Mouse (Mus musculus): ENCODE measurements around the gene Gna13. TPM values are rescaled to one million over a fixed set of nuclear protein-coding genes. Genes with fewer than 3 reads are reported as not detected.

Gene Gna13
- polyA plus RNA-seq, 1 experiment from 2014 or later = 24.2 TPM

GRCm38 (mm10) chr11:109369026-109369637, 6.5 kb downstream of the Gna13 start:
- no peaks in the 10 kb centered on the region for H3K27me3 ChIP-seq (ENCODE audit: control insufficient read depth, insufficient read depth, low read length)
- no peak overlapping the region for H3K27ac ChIP-seq (ENCODE audit: low read depth, low read length)
- no peak overlapping the region for H3K9ac ChIP-seq (ENCODE audit: low read length)
- no peaks in the 10 kb centered on the region for H3K4me1 ChIP-seq (replicated peaks; ENCODE audit: control insufficient read depth, insufficient read depth, low read length)
- peaks cover 4% of the 10 kb centered on the region; the same call in 1 of the 2 replicates for H3K36me3 ChIP-seq (ENCODE audit: control insufficient read depth, insufficient read depth, low read length)
- DNase-seq (ENCODE audit: low spot score) (no peak), ATAC-seq (replicated peaks; ENCODE audit: low FRiP score) (no peak)
- H3K9me3 ChIP-seq (ENCODE audit: control insufficient read depth, low read length) = no peaks in the 10 kb centered on the region
- WGBS = 94% methylated on average over 3 of the region's 3 CpGs
- no peak overlapping the region for H3K4me2 ChIP-seq (ENCODE audit: low read depth, low read length, severe bottlenecking)
- H3K4me3 ChIP-seq (ENCODE audit: low read depth, low read length) = no peak overlapping the region

- no peaks in the 10 kb centered on the region; the same call in 1 of the 2 replicates for H3K36me3 ChIP-seq (ENCODE audit: control insufficient read depth, insufficient read depth, low read length)
- H3K9me3 ChIP-seq (ENCODE audit: control insufficient read depth, low read length) = no peaks in the 10 kb centered on the region
- peaks cover 7% of the 10 kb centered on the region; the same call in 1 of the 2 replicates for H3K4me1 ChIP-seq (replicated peaks; ENCODE audit: control insufficient read depth, insufficient read depth, low read length)
- ATAC-seq (replicated peaks; ENCODE audit: low FRiP score) (no peak), DNase-seq (ENCODE audit: low spot score) (no peak)
- no peak overlapping the region for H3K9ac ChIP-seq (ENCODE audit: low read length)
- no peak overlapping the region for H3K4me2 ChIP-seq (ENCODE audit: low read depth, low read length, severe bottlenecking)
- H3K27me3 ChIP-seq (ENCODE audit: control insufficient read depth, insufficient read depth, low read length) = no peaks in the 10 kb centered on the region
- H3K27ac ChIP-seq (ENCODE audit: low read depth, low read length) = no peak overlapping the region
- no peak overlapping the region for H3K4me3 ChIP-seq (ENCODE audit: low read depth, low read length)
- WGBS = 81% methylated on average over 7 of the region's 7 CpGs
These were observed 12.8 kb downstream of the Gna13 start for GRCm38 (mm10) chr11:109375412-109375811.

- Histone ChIP-seq H3K27ac (ENCODE audit: low read depth, low read length) (no peak overlapping the region), H3K9me3 (ENCODE audit: control insufficient read depth, low read length) (no peaks in the 10 kb centered on the region), H3K9ac (ENCODE audit: low read length) (no peak overlapping the region), H3K4me3 (ENCODE audit: low read depth, low read length) (no peak overlapping the region), H3K4me1 (replicated peaks; ENCODE audit: control insufficient read depth, insufficient read depth, low read length) (peaks cover 7% of the 10 kb centered on the region; the same call in 1 of the 2 replicates), H3K36me3 (ENCODE audit: control insufficient read depth, insufficient read depth, low read length) (no peaks in the 10 kb centered on the region; the same call in 1 of the 2 replicates), H3K4me2 (ENCODE audit: low read depth, low read length, severe bottlenecking) (no peak overlapping the region), H3K27me3 (ENCODE audit: control insufficient read depth, insufficient read depth, low read length) (no peaks in the 10 kb centered on the region)
- ATAC-seq (replicated peaks; ENCODE audit: low FRiP score) = no peak
- no peak for DNase-seq (ENCODE audit: low spot score)
- WGBS = 59% methylated on average over 7 of the region's 7 CpGs
These were observed 14.0 kb downstream of the Gna13 start for GRCm38 (mm10) chr11:109376484-109377143.

GRCm38 (mm10) chr11:109377477-109377876, 14.8 kb downstream of the Gna13 start:
- H3K4me1 ChIP-seq (replicated peaks; ENCODE audit: control insufficient read depth, insufficient read depth, low read length) = peaks cover 7% of the 10 kb centered on the region; the same call in 1 of the 2 replicates
- ATAC-seq (replicated peaks; ENCODE audit: low FRiP score) = 0 out of 2 replicates have a peak, but pooled peaks have one; percentile 49
- 51% methylated on average over 10 of the region's 10 CpGs for WGBS
- H3K36me3 ChIP-seq (ENCODE audit: control insufficient read depth, insufficient read depth, low read length) = no peaks in the 10 kb centered on the region; the same call in 1 of the 2 replicates
- no peak overlapping the region for H3K4me2 ChIP-seq (ENCODE audit: low read depth, low read length, severe bottlenecking)
- H3K27ac ChIP-seq (ENCODE audit: low read depth, low read length) = no peak overlapping the region
- no peaks in the 10 kb centered on the region for H3K27me3 ChIP-seq (ENCODE audit: control insufficient read depth, insufficient read depth, low read length)
- H3K4me3 ChIP-seq (ENCODE audit: low read depth, low read length) = no peak overlapping the region
- DNase-seq (ENCODE audit: low spot score) = no peak
- H3K9me3 ChIP-seq (ENCODE audit: control insufficient read depth, low read length) = no peaks in the 10 kb centered on the region
- no peak overlapping the region for H3K9ac ChIP-seq (ENCODE audit: low read length)

- Histone ChIP-seq H3K27ac (ENCODE audit: low read depth, low read length) (no peak overlapping the region), H3K4me3 (ENCODE audit: low read depth, low read length) (no peak overlapping the region), H3K27me3 (ENCODE audit: control insufficient read depth, insufficient read depth, low read length) (no peaks in the 10 kb centered on the region), H3K4me1 (replicated peaks; ENCODE audit: control insufficient read depth, insufficient read depth, low read length) (peaks cover 7% of the 10 kb centered on the region; the same call in 1 of the 2 replicates), H3K36me3 (ENCODE audit: control insufficient read depth, insufficient read depth, low read length) (no peaks in the 10 kb centered on the region; the same call in 1 of the 2 replicates), H3K9ac (ENCODE audit: low read length) (no peak overlapping the region), H3K9me3 (ENCODE audit: control insufficient read depth, low read length) (no peaks in the 10 kb centered on the region), H3K4me2 (ENCODE audit: low read depth, low read length, severe bottlenecking) (no peak overlapping the region)
- ATAC-seq (replicated peaks; ENCODE audit: low FRiP score) (no peak), DNase-seq (ENCODE audit: low spot score) (peak; percentile 14)
- WGBS = 82% methylated on average over 7 of the region's 7 CpGs
These were observed 15.4 kb downstream of the Gna13 start for GRCm38 (mm10) chr11:109378051-109378450.

GRCm38 (mm10) chr11:109380662-109381061, 18.0 kb downstream of the Gna13 start:
- WGBS = 90% methylated on average over 5 of the region's 5 CpGs
- Histone ChIP-seq H3K4me3 (ENCODE audit: low read depth, low read length) (no peak overlapping the region), H3K4me1 (replicated peaks; ENCODE audit: control insufficient read depth, insufficient read depth, low read length) (peaks cover 7% of the 10 kb centered on the region; the same call in 1 of the 2 replicates), H3K9ac (ENCODE audit: low read length) (no peak overlapping the region), H3K27me3 (ENCODE audit: control insufficient read depth, insufficient read depth, low read length) (no peaks in the 10 kb centered on the region), H3K9me3 (ENCODE audit: control insufficient read depth, low read length) (no peaks in the 10 kb centered on the region), H3K27ac (ENCODE audit: low read depth, low read length) (no peak overlapping the region), H3K36me3 (ENCODE audit: control insufficient read depth, insufficient read depth, low read length) (no peaks in the 10 kb centered on the region), H3K4me2 (ENCODE audit: low read depth, low read length, severe bottlenecking) (no peak overlapping the region)
- DNase-seq (ENCODE audit: low spot score) (no peak), ATAC-seq (replicated peaks; ENCODE audit: low FRiP score) (no peak)

- no peak for ATAC-seq (replicated peaks; ENCODE audit: low FRiP score)
- H3K9ac ChIP-seq (ENCODE audit: low read length) = no peak overlapping the region
- no peaks in the 10 kb centered on the region for H3K9me3 ChIP-seq (ENCODE audit: control insufficient read depth, low read length)
- no peaks in the 10 kb centered on the region for H3K27me3 ChIP-seq (ENCODE audit: control insufficient read depth, insufficient read depth, low read length)
- no peak overlapping the region for H3K4me2 ChIP-seq (ENCODE audit: low read depth, low read length, severe bottlenecking)
- WGBS = 94% methylated on average over 8 of the region's 8 CpGs
- no peaks in the 10 kb centered on the region for H3K4me1 ChIP-seq (replicated peaks; ENCODE audit: control insufficient read depth, insufficient read depth, low read length)
- DNase-seq (ENCODE audit: low spot score) = peak; percentile 19
- no peak overlapping the region for H3K4me3 ChIP-seq (ENCODE audit: low read depth, low read length)
- H3K27ac ChIP-seq (ENCODE audit: low read depth, low read length) = no peak overlapping the region
- H3K36me3 ChIP-seq (ENCODE audit: control insufficient read depth, insufficient read depth, low read length) = no peaks in the 10 kb centered on the region
These were observed 22.7 kb downstream of the Gna13 start for GRCm38 (mm10) chr11:109385296-109385695.

- Histone ChIP-seq H3K36me3 (ENCODE audit: control insufficient read depth, insufficient read depth, low read length) (no peaks in the 10 kb centered on the region), H3K27me3 (ENCODE audit: control insufficient read depth, insufficient read depth, low read length) (no peaks in the 10 kb centered on the region), H3K9ac (ENCODE audit: low read length) (no peak overlapping the region), H3K4me2 (ENCODE audit: low read depth, low read length, severe bottlenecking) (no peak overlapping the region), H3K9me3 (ENCODE audit: control insufficient read depth, low read length) (no peaks in the 10 kb centered on the region), H3K4me1 (replicated peaks; ENCODE audit: control insufficient read depth, insufficient read depth, low read length) (no peaks in the 10 kb centered on the region), H3K4me3 (ENCODE audit: low read depth, low read length) (no peak overlapping the region), H3K27ac (ENCODE audit: low read depth, low read length) (no peak overlapping the region)
- no peak for ATAC-seq (replicated peaks; ENCODE audit: low FRiP score)
- no peak for DNase-seq (ENCODE audit: low spot score)
- 93% methylated on average over 5 of the region's 5 CpGs for WGBS
These were observed 26.4 kb downstream of the Gna13 start for GRCm38 (mm10) chr11:109389046-109389445.
